ENCODE assay signal across 23 mouse cellular contexts in the genomic region with DNA sequence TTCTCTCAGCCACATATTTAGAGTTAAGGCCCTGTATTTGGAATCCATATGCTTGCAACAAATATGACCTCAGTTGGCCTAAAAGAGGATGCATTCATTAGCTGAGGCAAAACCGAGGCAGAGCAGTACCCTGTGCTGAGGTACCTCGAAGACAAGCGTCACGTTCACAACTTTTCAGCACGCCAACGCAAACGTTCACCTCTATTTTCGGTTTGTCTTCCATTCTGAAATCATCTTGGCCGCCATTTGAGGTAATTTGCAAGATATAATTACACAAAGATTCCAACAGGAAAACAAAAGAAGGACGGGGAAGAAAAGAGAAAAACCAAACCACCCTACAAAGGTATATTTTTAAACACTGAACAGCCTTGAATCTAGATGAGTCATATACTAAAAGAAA.
"Had no signal": no experiment of that assay in that cellular context is flagged by ENCODE, and none has a peak within 500 bp of the region (broad histone marks: within the 10 kb centered on the region; RNA-seq: fewer than 3 reads in every experiment).

No protein-coding gene starts in this region.

- H3K4me3 ChIP-seq: intestine, embryonic 15.5 days; limb, embryonic 10.5 days; limb, embryonic 13.5 days; liver, embryonic 12.5 days; liver, embryonic 15.5 days; lung, embryonic 15.5 days; megakaryocyte, embryonic 14.5 days; midbrain, embryonic 10.5 days; midbrain, embryonic 13.5 days; myocyte; neural tube, embryonic 13.5 days had no signal

- DNase-seq: kidney, adult 18-20 months; kidney, adult 9 months; kidney, postnatal 14 days; kidney, postnatal 4 days; liver; lung, adult 18-20 months; lung, postnatal 10 days; lung, postnatal 36 days; right cerebral cortex, postnatal 4 days; thymus, postnatal 36 days had no signal

- H3K4me1 ChIP-seq: intestine, embryonic 15.5 days; limb, embryonic 10.5 days; limb, embryonic 13.5 days; liver, embryonic 12.5 days; liver, embryonic 15.5 days; lung, embryonic 15.5 days; megakaryocyte, embryonic 14.5 days; midbrain, embryonic 10.5 days; midbrain, embryonic 13.5 days; neural tube, embryonic 13.5 days had no signal

- ATAC-seq: intestine, embryonic 15.5 days; liver, embryonic 12.5 days; midbrain, embryonic 13.5 days; midbrain, embryonic 16.5 days had no signal

- H3K27ac ChIP-seq: intestine, embryonic 15.5 days; limb, embryonic 10.5 days; limb, embryonic 13.5 days; liver, embryonic 12.5 days; liver, embryonic 15.5 days; lung, embryonic 15.5 days; midbrain, embryonic 10.5 days; midbrain, embryonic 13.5 days; neural tube, embryonic 13.5 days; stomach, postnatal 0 days had no signal
